Mouse (Mus musculus) midbrain, embryonic 16.5 days (tissue): Measurements from ENCODE around the gene Tmem138. TPM values are rescaled to one million over a fixed set of nuclear protein-coding genes. Genes with fewer than 3 reads are reported as not detected.
A peak's percentile ranks its signal among the peaks of the same experiment; 100 is the strongest.

ENCODE experiments used
- ATAC-seq: fragments of 200-750 bp; cut with Nextera tagmentation; 2 replicates; pipeline ENCODE4 v1.8.0; 2017; ENCODE audit warnings: moderate TSS enrichment
- H3K27ac ChIP-seq: fragments of 300-500 bp; sonication (generic); 2 replicates; pipeline ENCODE4 v1.5.1; 2014; ENCODE audit warnings: mild to moderate bottlenecking, low read length, mixed read lengths
- H3K27me3 ChIP-seq: fragments of 300-500 bp; sonication (generic); 2 replicates; pipeline ENCODE4 v1.6.1; 2014; ENCODE audit warnings: low read depth, low read length, mixed read lengths; ENCODE audit not compliant: control insufficient read depth, insufficient read depth
- H3K36me3 ChIP-seq: fragments of 300-500 bp; sonication (generic); 2 replicates; pipeline ENCODE4 v1.6.1; 2014; ENCODE audit warnings: mild to moderate bottlenecking, low read length, moderate library complexity, mixed read lengths; ENCODE audit not compliant: control insufficient read depth, insufficient read depth
- H3K4me1 ChIP-seq: fragments of 300-500 bp; sonication (generic); 2 replicates; pipeline ENCODE4 v1.6.1; 2014; ENCODE audit warnings: mild to moderate bottlenecking, low read length, mixed read lengths; ENCODE audit not compliant: control insufficient read depth, insufficient read depth
- H3K4me2 ChIP-seq: fragments of 300-500 bp; sonication (generic); 2 replicates; pipeline ENCODE4 v1.6.1; 2014; ENCODE audit warnings: mild to moderate bottlenecking, low read length, mixed read lengths
- H3K4me3 ChIP-seq: fragments of 300-500 bp; sonication (generic); 2 replicates; pipeline ENCODE4 v1.5.1; 2014; ENCODE audit warnings: low read depth, mild to moderate bottlenecking, low read length, moderate library complexity, mixed read lengths
- H3K9ac ChIP-seq: fragments of 300-500 bp; sonication (generic); 2 replicates; pipeline ENCODE4 v1.6.1; 2014; ENCODE audit warnings: low read depth, low read length, mixed read lengths
- H3K9me3 ChIP-seq: fragments of 300-500 bp; sonication (generic); replicated peaks from 2 replicates; pipeline ENCODE4 v1.6.1; 2014; ENCODE audit warnings: mild to moderate bottlenecking, low read length, mixed read lengths; ENCODE audit not compliant: control insufficient read depth, poor library complexity, severe bottlenecking
- whole genome bisulfite sequencing: fragments of 180-500 bp; shearing (Covaris S2); extraction: QIAGEN DNeasy Blood & Tissue Kit; methylation state at CpG from one replicate; pipeline ENCODE4 v1.1.7; 2014; 5-methylcytosine and 5-hydroxymethylcytosine counted together
- polyA plus RNA-seq: library from polyadenylated mRNA; unstranded; fragments of >200 nt; fragmentation: Nextera tagmentation; extraction: Ambion mirVana; gene quantifications from 2 replicates; pipeline ENCODE4 v1.2.1, GENCODE M21; 2015

The Tmem138 gene
- polyA plus RNA-seq, 1 experiment from 2014 or later: 37.8 TPM

DNA sequence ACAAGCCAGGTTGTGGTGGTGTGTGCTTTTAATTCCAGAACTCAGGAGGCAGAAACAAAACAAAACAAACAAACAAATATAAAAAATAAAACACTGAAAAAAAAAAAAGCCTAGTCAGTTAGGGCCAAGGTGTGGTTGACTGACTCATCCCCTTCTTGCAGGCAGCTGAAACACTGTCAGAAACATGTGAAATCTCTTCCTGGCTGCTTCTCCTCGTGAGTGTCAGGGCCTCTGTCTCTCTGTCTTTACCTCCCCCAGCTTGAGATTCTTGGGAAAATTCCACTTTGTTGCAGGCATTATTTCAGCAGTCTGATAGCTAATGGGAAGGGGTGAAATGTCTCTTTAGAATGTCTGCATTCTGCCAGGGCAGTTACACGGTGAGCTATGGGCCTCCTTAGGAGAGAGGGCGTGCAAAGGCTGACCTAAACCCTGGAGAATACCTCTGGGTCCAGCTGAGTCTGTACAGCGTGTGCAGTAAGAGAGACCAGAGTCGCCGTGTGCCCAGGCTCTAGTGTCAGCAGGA lies 25.1 kb upstream of the Tmem138 start:
- Histone ChIP-seq H3K36me3 (peaks cover 2% of the 10 kb centered on the region; the same call in 1 of the 2 replicates), H3K4me2 (peak overlapping the region; percentile 57), H3K27ac (peak overlapping the region; percentile 87), H3K4me1 (peaks cover 27% of the 10 kb centered on the region), H3K9ac (peak overlapping the region; percentile 69), H3K4me3 (peak overlapping the region; percentile 28), H3K9me3 (no peaks in the 10 kb centered on the region), H3K27me3 (no peaks in the 10 kb centered on the region)
- ATAC-seq: peak; percentile 26; the same call in 1 of the 2 replicates
- WGBS: 2% methylated on average over 6 of the region's 6 CpGs

GRCm38 (mm10) chr19:10599648-10600047 lies 22.5 kb upstream of the Tmem138 start:
- no peak overlapping the region for H3K9ac ChIP-seq
- ATAC-seq: no peak

DNA sequence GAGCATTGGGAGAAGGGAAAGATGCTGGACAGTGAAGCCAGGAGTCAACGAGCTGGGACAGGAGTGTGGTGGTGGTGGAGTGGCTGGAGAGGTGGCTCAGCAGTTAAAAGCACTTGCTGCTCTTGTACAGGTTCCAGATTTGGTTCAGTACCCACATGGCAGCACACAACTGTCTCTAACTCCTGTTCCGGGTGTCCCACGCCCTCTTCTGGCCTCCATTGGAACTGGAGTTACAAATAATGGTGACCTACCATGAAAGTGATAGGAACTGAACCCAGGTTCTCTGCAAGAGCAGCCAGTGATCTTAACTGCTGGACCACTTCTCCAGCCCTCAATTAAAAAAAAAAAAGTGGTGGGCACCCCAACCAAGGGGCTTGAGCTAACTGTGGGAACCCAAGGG lies 21.0 kb upstream of the Tmem138 start:
- 22% methylated on average over 3 of the region's 3 CpGs for WGBS
- ATAC-seq: no peak

More at GRCm38 (mm10) chr19:10599648-10600047, 22.5 kb upstream of the Tmem138 start:
- no peak overlapping the region for H3K4me3 ChIP-seq
- H3K36me3 ChIP-seq: peaks cover 13% of the 10 kb centered on the region
- WGBS: 94% methylated on average over 2 of the region's 2 CpGs
- H3K9me3 ChIP-seq: no peaks in the 10 kb centered on the region
- peaks cover 13% of the 10 kb centered on the region for H3K4me1 ChIP-seq
- H3K4me2 ChIP-seq: no peak overlapping the region
- no peak overlapping the region for H3K27ac ChIP-seq
- H3K27me3 ChIP-seq: no peaks in the 10 kb centered on the region

DNA sequence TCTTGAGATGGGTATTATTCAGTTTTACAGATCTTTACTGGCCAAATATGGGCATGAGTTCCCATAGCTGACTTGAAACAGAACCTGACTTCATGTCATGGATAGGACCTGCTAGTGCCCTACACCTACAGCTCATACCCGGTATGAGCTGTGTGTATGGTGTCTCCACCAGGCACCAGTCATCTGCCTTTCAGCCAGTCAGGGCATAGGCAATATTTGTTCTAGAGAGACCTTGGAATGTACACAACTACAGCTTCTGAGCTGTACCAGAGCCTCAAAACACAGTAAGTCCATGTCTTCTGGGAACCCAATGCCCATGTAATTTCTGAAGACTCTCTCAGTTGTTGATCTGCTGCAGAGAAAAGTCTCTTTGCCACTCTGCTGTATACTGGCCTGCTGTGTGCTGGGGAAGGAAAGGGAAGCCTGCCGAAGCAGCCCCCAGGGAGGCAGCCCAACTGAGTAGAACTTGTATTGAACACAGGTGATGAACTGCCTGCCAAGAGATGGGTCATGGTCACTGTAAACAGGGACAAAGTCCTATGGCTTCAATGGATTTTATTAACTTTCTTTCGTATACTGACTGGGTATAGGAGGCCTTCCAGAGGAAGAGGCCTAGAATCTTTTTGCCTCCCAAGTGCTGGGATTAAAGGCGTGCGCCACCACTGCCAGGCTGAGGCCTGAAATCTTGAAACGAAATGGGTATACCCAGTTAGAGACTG lies 14.7 kb upstream of the Tmem138 start:
- Histone ChIP-seq H3K9ac (no peak overlapping the region), H3K27me3 (no peaks in the 10 kb centered on the region), H3K4me3 (no peak overlapping the region), H3K27ac (no peak overlapping the region), H3K9me3 (no peaks in the 10 kb centered on the region), H3K36me3 (peaks cover 16% of the 10 kb centered on the region), H3K4me1 (no peaks in the 10 kb centered on the region), H3K4me2 (no peak overlapping the region)
- WGBS: 93% methylated on average over 6 of the region's 6 CpGs
- ATAC-seq: no peak

More for the DNA sequence above, 21.0 kb upstream of the Tmem138 start:
- H3K4me1 ChIP-seq: peaks cover 5% of the 10 kb centered on the region
- peaks cover 15% of the 10 kb centered on the region for H3K36me3 ChIP-seq
- no peak overlapping the region for H3K4me2 ChIP-seq
- H3K27me3 ChIP-seq: no peaks in the 10 kb centered on the region
- no peak overlapping the region for H3K4me3 ChIP-seq
- no peak overlapping the region for H3K27ac ChIP-seq
- H3K9ac ChIP-seq: no peak overlapping the region
- H3K9me3 ChIP-seq: no peaks in the 10 kb centered on the region

DNA sequence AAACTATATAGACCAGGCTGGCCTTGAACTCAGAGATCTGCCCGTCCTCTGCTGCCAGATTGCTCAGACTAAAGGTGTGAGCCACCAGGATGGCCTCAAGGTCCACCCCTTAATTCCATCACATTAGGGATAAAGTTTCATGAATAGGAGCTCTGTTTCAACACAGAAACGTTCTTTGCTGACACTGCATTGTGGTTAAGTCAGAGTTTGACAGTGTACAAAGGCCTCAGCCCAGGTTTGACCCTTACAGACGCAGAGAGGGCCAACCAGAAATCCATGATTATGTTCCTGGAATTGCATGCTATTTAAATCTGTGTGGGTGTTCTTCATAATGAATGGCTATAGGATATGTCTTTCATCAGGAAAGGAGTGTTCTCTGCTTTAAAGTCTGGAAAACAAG lies 13.1 kb upstream of the Tmem138 start:
- 71% methylated on average over 3 of the region's 3 CpGs for WGBS
- Histone ChIP-seq H3K27ac (no peak overlapping the region), H3K27me3 (no peaks in the 10 kb centered on the region), H3K4me2 (no peak overlapping the region), H3K36me3 (peaks cover 12% of the 10 kb centered on the region), H3K9ac (no peak overlapping the region), H3K9me3 (no peaks in the 10 kb centered on the region), H3K4me3 (no peak overlapping the region), H3K4me1 (no peaks in the 10 kb centered on the region)
- no peak for ATAC-seq

GRCm38 (mm10) chr19:10589127-10589857 lies 12.1 kb upstream of the Tmem138 start:
- no peaks in the 10 kb centered on the region for H3K9me3 ChIP-seq
- H3K4me3 ChIP-seq: no peak overlapping the region
- 0 out of 2 replicates have a peak, but pooled peaks cover 4% of the 10 kb centered on the region for H3K36me3 ChIP-seq
- 67% methylated on average over 5 of the region's 5 CpGs for WGBS
- ATAC-seq: no peak
- H3K4me2 ChIP-seq: no peak overlapping the region
- H3K4me1 ChIP-seq: no peaks in the 10 kb centered on the region
- H3K27ac ChIP-seq: no peak overlapping the region
- H3K9ac ChIP-seq: no peak overlapping the region
- no peaks in the 10 kb centered on the region for H3K27me3 ChIP-seq

DNA sequence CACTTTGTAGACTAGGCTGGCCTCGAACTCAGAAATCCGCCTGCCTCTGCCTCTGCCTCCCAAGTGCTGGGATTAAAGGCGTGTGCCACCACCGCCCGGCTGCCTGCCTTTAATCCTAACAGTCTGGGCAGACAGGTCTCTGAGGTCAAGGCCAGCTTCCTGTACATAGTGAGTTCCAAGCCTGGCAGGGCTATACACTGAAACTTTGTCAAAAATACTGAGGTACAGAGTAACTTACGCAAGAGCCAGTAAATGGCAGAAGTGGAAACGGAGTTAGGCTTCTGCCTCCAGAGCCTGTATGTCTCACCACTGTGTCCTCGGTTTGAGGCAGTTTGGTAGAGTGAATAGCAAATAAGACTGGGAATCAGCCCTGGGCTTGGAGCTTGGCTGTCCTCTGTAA lies 10.1 kb upstream of the Tmem138 start:
- no peak overlapping the region for H3K9ac ChIP-seq
- ATAC-seq: no peak
- 90% methylated on average over 8 of the region's 8 CpGs for WGBS
- H3K36me3 ChIP-seq: 0 out of 2 replicates have a peak, but pooled peaks cover 4% of the 10 kb centered on the region
- H3K4me3 ChIP-seq: no peak overlapping the region
- H3K9me3 ChIP-seq: no peaks in the 10 kb centered on the region
- no peak overlapping the region for H3K4me2 ChIP-seq
- no peaks in the 10 kb centered on the region for H3K4me1 ChIP-seq
- H3K27ac ChIP-seq: no peak overlapping the region
- H3K27me3 ChIP-seq: no peaks in the 10 kb centered on the region

DNA sequence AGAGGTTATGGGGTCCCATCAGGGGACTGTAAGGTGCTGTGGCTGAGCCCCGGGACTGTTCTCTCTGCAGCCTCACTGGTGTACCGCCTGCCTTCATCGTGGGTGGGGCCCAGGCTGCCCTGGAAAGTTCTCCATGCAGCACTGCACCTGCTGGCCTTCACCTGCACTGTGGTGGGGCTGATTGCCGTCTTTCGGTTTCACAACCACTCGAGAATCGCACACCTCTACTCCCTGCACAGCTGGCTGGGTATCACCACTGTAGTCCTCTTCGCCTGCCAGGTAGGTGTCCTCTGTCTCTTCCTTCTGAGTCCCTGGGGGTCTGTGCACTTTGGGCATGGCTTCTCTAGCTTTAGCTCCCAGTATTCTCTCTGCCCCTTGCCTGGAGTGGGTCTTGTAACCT lies 8.0 kb upstream of the Tmem138 start:
- no peak for ATAC-seq
- 0 out of 2 replicates have a peak, but pooled peaks cover 4% of the 10 kb centered on the region for H3K36me3 ChIP-seq
- H3K27ac ChIP-seq: no peak overlapping the region
- H3K4me1 ChIP-seq: no peaks in the 10 kb centered on the region
- no peak overlapping the region for H3K4me3 ChIP-seq
- 94% methylated on average over 8 of the region's 8 CpGs for WGBS
- no peak overlapping the region for H3K9ac ChIP-seq
- no peaks in the 10 kb centered on the region for H3K27me3 ChIP-seq
- no peaks in the 10 kb centered on the region for H3K9me3 ChIP-seq
- H3K4me2 ChIP-seq: no peak overlapping the region
